Mouse (Mus musculus): Measurements from ENCODE around the gene Ralgps2. TPM values are rescaled to one million over a fixed set of nuclear protein-coding genes. Genes with fewer than 3 reads are reported as not detected.

Ralgps2 gene
- total RNA-seq, 2 experiments from 2014 or later, result 24.8 to 25.5 TPM

GRCm38 (mm10) chr1:156955926-156956760 lies 16.7 kb upstream of the Ralgps2 start:
- DNase-seq, result no peak

GRCm38 (mm10) chr1:156954216-156954615 lies 14.8 kb upstream of the Ralgps2 start:
- DNase-seq, result no peak

GRCm38 (mm10) chr1:156950354-156950753 lies 10.9 kb upstream of the Ralgps2 start:
- DNase-seq, result no peak

GRCm38 (mm10) chr1:156940584-156940983 lies 1.2 kb upstream of the Ralgps2 start:
- DNase-seq, result no peak

GRCm38 (mm10) chr1:156940142-156940522 lies 706 bp upstream of the Ralgps2 start:
- no peak for DNase-seq

GRCm38 (mm10) chr1:156938705-156939242 lies 652 bp downstream of the Ralgps2 start:
- peak; percentile 78 for DNase-seq

GRCm38 (mm10) chr1:156937436-156937835 lies 2.0 kb downstream of the Ralgps2 start:
- no peak for DNase-seq

- no peak for DNase-seq
Observed at GRCm38 (mm10) chr1:156933712-156934111, 5.7 kb downstream of the Ralgps2 start.

GRCm38 (mm10) chr1:156932036-156932774 lies 7.2 kb downstream of the Ralgps2 start:
- no peak for DNase-seq

GRCm38 (mm10) chr1:156931106-156931870 lies 8.1 kb downstream of the Ralgps2 start:
- no peak for DNase-seq

GRCm38 (mm10) chr1:156930263-156930662 lies 9.2 kb downstream of the Ralgps2 start:
- DNase-seq, result no peak

GRCm38 (mm10) chr1:156928255-156928654 lies 11.2 kb downstream of the Ralgps2 start:
- DNase-seq, result no peak

- no peak for DNase-seq
Observed at GRCm38 (mm10) chr1:156923511-156923910, 15.9 kb downstream of the Ralgps2 start.

GRCm38 (mm10) chr1:156922921-156923320 lies 16.5 kb downstream of the Ralgps2 start:
- no peak for DNase-seq

- DNase-seq, result no peak
Observed at GRCm38 (mm10) chr1:156921290-156921994, 18.0 kb downstream of the Ralgps2 start.

- peak; percentile 19 for DNase-seq
Observed at GRCm38 (mm10) chr1:156917460-156917859, 22.0 kb downstream of the Ralgps2 start.

- DNase-seq, result no peak
Observed at GRCm38 (mm10) chr1:156916361-156916760, 23.1 kb downstream of the Ralgps2 start.

- no peak for DNase-seq
Observed at GRCm38 (mm10) chr1:156914942-156915341, 24.5 kb downstream of the Ralgps2 start.

GRCm38 (mm10) chr1:156913190-156913589 lies 26.2 kb downstream of the Ralgps2 start:
- no peak for DNase-seq

GRCm38 (mm10) chr1:156910948-156911347 lies 28.5 kb downstream of the Ralgps2 start:
- no peak for DNase-seq

- no peak for DNase-seq
Observed at GRCm38 (mm10) chr1:156909866-156910265, 29.6 kb downstream of the Ralgps2 start.

GRCm38 (mm10) chr1:156909265-156909664 lies 30.2 kb downstream of the Ralgps2 start:
- DNase-seq, result no peak

All from adrenal gland, postnatal 10 days (tissue).